Mouse (Mus musculus) C2C12 (cell line): Measurements from ENCODE around the gene Fcgrt.

Experiments
- CEBPB ChIP-seq: IDR thresholded peaks from one replicate; pipeline ENCODE4 v1.6.1; 2011; ENCODE audit warnings: low read depth, mild to moderate bottlenecking, control low read depth, moderate library complexity
- CTCF ChIP-seq: IDR thresholded peaks from one replicate; pipeline ENCODE4 v1.5.1; 2011; ENCODE audit not compliant: control insufficient read depth, insufficient read depth, insufficient read length

DNA sequence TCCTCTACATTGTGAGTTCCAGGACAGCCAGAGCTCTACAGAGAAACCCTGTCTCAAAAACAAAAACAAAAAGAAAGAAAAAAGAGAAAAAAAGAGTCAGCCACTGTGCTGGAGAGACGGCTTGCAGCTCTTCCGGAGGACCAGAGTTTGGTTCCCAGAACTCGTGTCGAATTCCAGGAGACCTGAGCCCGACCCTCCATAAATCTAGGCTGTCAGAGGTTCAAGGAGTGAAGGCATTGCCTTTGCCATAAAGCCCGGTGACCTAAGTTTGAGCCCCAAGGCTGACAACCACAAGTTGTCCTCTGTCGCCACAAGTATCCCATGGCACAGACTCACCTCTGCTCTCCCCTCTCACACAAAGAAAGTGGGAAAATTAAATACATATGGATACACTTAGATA, 9.5 kb downstream of the Fcgrt start:
- TF ChIP-seq CTCF: no peak
- TF ChIP-seq CEBPB: no peak
